In the genomic region with DNA sequence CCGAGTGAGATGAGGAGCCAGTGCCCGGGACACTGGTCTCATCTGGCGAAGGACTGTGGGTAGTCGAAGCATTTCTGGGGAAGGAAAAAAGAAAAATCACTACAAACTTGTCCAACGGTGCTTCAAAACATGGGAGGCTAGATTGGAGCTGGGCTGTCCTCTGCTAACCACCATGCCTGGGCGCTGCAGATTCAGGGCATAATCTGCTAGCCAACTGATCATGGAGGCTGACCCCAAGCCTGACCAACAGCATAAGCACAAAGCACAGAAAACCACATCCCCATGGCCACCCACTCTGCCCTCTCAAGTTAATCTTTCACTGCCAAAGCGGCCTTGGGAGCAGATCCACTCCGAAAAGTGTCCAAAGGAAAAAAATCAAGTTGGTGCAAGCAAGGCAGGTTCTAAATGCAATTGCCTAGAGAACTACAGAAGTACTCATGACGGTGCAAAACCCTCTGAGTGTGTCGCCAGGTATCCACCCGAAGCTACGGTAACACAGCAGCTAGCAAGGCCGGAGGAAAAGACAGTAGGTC, we compare ENCODE assay signal across 8 mouse cellular contexts. TPM values are rescaled to one million over a fixed set of nuclear protein-coding genes. Genes with fewer than 3 reads are reported as not detected.
DNase-seq lines count a peak whose midpoint lies in the region; ATAC-seq and TF ChIP-seq lines count a peak whose summit lies in the region.

No protein-coding gene starts in this region.

- no peak; the same call in 1 of the 2 replicates for ATAC-seq in intestine, postnatal 0 days
- ATAC-seq in liver, embryonic 15.5 days (ENCODE audit: insufficient read depth) = no peak; the same call in 1 of the 2 replicates

- DNase-seq in left cerebral cortex, postnatal 4 days = peak; percentile 3
- DNase-seq in left cerebral cortex, adult 18-20 months (ENCODE audit: low spot score in 2 of 2) = no peak
- peak; percentile 55 for DNase-seq in adipocyte (ENCODE audit: low spot score)
- DNase-seq in forebrain, embryonic 10.5 days (ENCODE audit: extremely low spot score, low spot score) = peak; percentile 28
- DNase-seq in retina, postnatal 7 days (ENCODE audit: low read depth, low spot score) = peak; percentile 11
- DNase-seq in right cerebral cortex, postnatal 14 days = no peak

- intact Hi-C loops in left cerebral cortex, postnatal 4 days (cut with DNase I) = loop anchor here (10.0 kb wide), 1 partner anchor 72 kb away; no protein-coding TSS in a partner anchor

- no peak for TF ChIP-seq CTCF in intestine, postnatal 0 days (IDR thresholded peaks at IDR 0.05; ENCODE audit: low read depth)

- H3K27me3 ChIP-seq in forebrain, embryonic 10.5 days (ENCODE audit: poor library complexity, severe bottlenecking) = no peaks in the 10 kb centered on the region
- no peaks in the 10 kb centered on the region for H3K27me3 ChIP-seq in intestine, postnatal 0 days (replicated peaks; ENCODE audit: control insufficient read depth, insufficient read depth, low read length)
- H3K27me3 ChIP-seq in liver, embryonic 15.5 days = no peaks in the 10 kb centered on the region

- peak overlapping the region; percentile 93 for H3K4me3 ChIP-seq in forebrain, embryonic 10.5 days
- peak overlapping the region; percentile 92 for H3K4me3 ChIP-seq in intestine, postnatal 0 days (ENCODE audit: low read depth, low read length)
- peak overlapping the region; percentile 93 for H3K4me3 ChIP-seq in liver, embryonic 15.5 days (replicated peaks)

- 3% methylated on average over 13 of the region's 13 CpGs for WGBS in forebrain, embryonic 10.5 days
- under 1% methylated on average over 13 of the region's 13 CpGs for WGBS in intestine, postnatal 0 days
- WGBS in liver, embryonic 15.5 days (ENCODE audit: insufficient replicate concordance) = 1% methylated on average over 13 of the region's 13 CpGs

- peak overlapping the region; percentile 69 for H3K4me2 ChIP-seq in intestine, postnatal 0 days (replicated peaks; ENCODE audit: low read depth)
- peak overlapping the region; percentile 99 for H3K4me2 ChIP-seq in liver, embryonic 15.5 days

- H3K9ac ChIP-seq in intestine, postnatal 0 days (ENCODE audit: low read depth, low read length) = peak overlapping the region; percentile 92
- H3K9ac ChIP-seq in liver, embryonic 15.5 days = peak overlapping the region; percentile 93

- H3K27ac ChIP-seq in forebrain, embryonic 10.5 days = peak overlapping the region; percentile 96
- peak overlapping the region; percentile 95 for H3K27ac ChIP-seq in intestine, postnatal 0 days (ENCODE audit: low read depth, low read length)
- H3K27ac ChIP-seq in liver, embryonic 15.5 days (replicated peaks) = peak overlapping the region; percentile 95

- H3K4me1 ChIP-seq in forebrain, embryonic 10.5 days = peaks cover 53% of the 10 kb centered on the region
- H3K4me1 ChIP-seq in intestine, postnatal 0 days (replicated peaks; ENCODE audit: control insufficient read depth, insufficient read depth, low read length) = peaks cover 5% of the 10 kb centered on the region
- H3K4me1 ChIP-seq in liver, embryonic 15.5 days (replicated peaks) = peaks cover 64% of the 10 kb centered on the region

- H3K36me3 ChIP-seq in forebrain, embryonic 10.5 days (replicated peaks) = peaks cover 71% of the 10 kb centered on the region
- H3K36me3 ChIP-seq in intestine, postnatal 0 days (ENCODE audit: control insufficient read depth, insufficient read depth) = peaks cover 40% of the 10 kb centered on the region
- H3K36me3 ChIP-seq in liver, embryonic 15.5 days (replicated peaks) = peaks cover 50% of the 10 kb centered on the region

- no peaks in the 10 kb centered on the region for H3K9me3 ChIP-seq in forebrain, embryonic 10.5 days
- H3K9me3 ChIP-seq in intestine, postnatal 0 days (ENCODE audit: control insufficient read depth) = no peaks in the 10 kb centered on the region
- H3K9me3 ChIP-seq in liver, embryonic 15.5 days (replicated peaks) = no peaks in the 10 kb centered on the region; the same call in 1 of the 2 replicates

RNA-seq across cellular contexts. Expression of gene Hspe1, which starts 1.0 kb away (rescaled TPM):
- 100 to 1,000 TPM; 109 to 118 TPM for total RNA-seq in left cerebral cortex, postnatal 4 days (2021)
- 10 to 100 TPM; 88.8 to 95.2 TPM for total RNA-seq in left cerebral cortex, adult 18-20 months (2021)
- polyA plus RNA-seq in forebrain, embryonic 10.5 days (2016; fragmentation: Nextera tagmentation; extraction: Ambion mirVana) = 671 and 693 TPM in 2 replicates
- polyA plus RNA-seq in intestine, postnatal 0 days (2015; fragmentation: Nextera tagmentation; extraction: Ambion mirVana) = 395 and 427 TPM in 2 replicates
- 233 and 311 TPM in 2 replicates for polyA plus RNA-seq in liver, embryonic 15.5 days (2015; fragmentation: Nextera tagmentation; extraction: Ambion mirVana)

RNA-seq across cellular contexts. Expression of gene Hspd1, which starts 1.1 kb away (rescaled TPM):
- total RNA-seq in left cerebral cortex, postnatal 4 days (2021) = 100 to 1,000 TPM; 187 to 191 TPM
- total RNA-seq in left cerebral cortex, adult 18-20 months (2021) = 100 to 1,000 TPM; 163 to 173 TPM
- 636 and 697 TPM in 2 replicates for polyA plus RNA-seq in forebrain, embryonic 10.5 days (2016; fragmentation: Nextera tagmentation; extraction: Ambion mirVana)
- 163 and 164 TPM in 2 replicates for polyA plus RNA-seq in intestine, postnatal 0 days (2015; fragmentation: Nextera tagmentation; extraction: Ambion mirVana)
- polyA plus RNA-seq in liver, embryonic 15.5 days (2015; fragmentation: Nextera tagmentation; extraction: Ambion mirVana) = 245 and 256 TPM in 2 replicates

RNA-seq across cellular contexts. Expression of gene Coq10b, which starts 34.4 kb away (rescaled TPM):
- 10 to 100 TPM; 18.9 to 20.0 TPM for total RNA-seq in left cerebral cortex, postnatal 4 days (2021)
- total RNA-seq in left cerebral cortex, adult 18-20 months (2021) = 10 to 100 TPM; 32.2 to 34.1 TPM
- polyA plus RNA-seq in forebrain, embryonic 10.5 days (2016; fragmentation: Nextera tagmentation; extraction: Ambion mirVana) = 21.7 and 23.5 TPM in 2 replicates
- polyA plus RNA-seq in intestine, postnatal 0 days (2015; fragmentation: Nextera tagmentation; extraction: Ambion mirVana) = 25.8 and 29.7 TPM in 2 replicates
- polyA plus RNA-seq in liver, embryonic 15.5 days (2015; fragmentation: Nextera tagmentation; extraction: Ambion mirVana) = 13.0 and 13.3 TPM in 2 replicates

RNA-seq across cellular contexts. Expression of gene Mob4, which starts 44.1 kb away (rescaled TPM):
- 10 to 100 TPM; 77.6 to 79.9 TPM for total RNA-seq in left cerebral cortex, postnatal 4 days (2021)
- total RNA-seq in left cerebral cortex, adult 18-20 months (2021) = 10 to 100 TPM; 55.3 to 59.4 TPM
- 124 TPM in 2 replicates for polyA plus RNA-seq in forebrain, embryonic 10.5 days (2016; fragmentation: Nextera tagmentation; extraction: Ambion mirVana)
- polyA plus RNA-seq in intestine, postnatal 0 days (2015; fragmentation: Nextera tagmentation; extraction: Ambion mirVana) = 87.1 and 95.3 TPM in 2 replicates
- polyA plus RNA-seq in liver, embryonic 15.5 days (2015; fragmentation: Nextera tagmentation; extraction: Ambion mirVana) = 37.6 and 38.2 TPM in 2 replicates

RNA-seq across cellular contexts. Expression of gene Sf3b1, which starts 59.7 kb away (rescaled TPM):
- total RNA-seq in left cerebral cortex, postnatal 4 days (2021) = 100 to 1,000 TPM; 190 to 193 TPM
- total RNA-seq in left cerebral cortex, adult 18-20 months (2021) = 100 to 1,000 TPM; 141 to 148 TPM
- polyA plus RNA-seq in forebrain, embryonic 10.5 days (2016; fragmentation: Nextera tagmentation; extraction: Ambion mirVana) = 296 and 303 TPM in 2 replicates
- 146 and 149 TPM in 2 replicates for polyA plus RNA-seq in intestine, postnatal 0 days (2015; fragmentation: Nextera tagmentation; extraction: Ambion mirVana)
- polyA plus RNA-seq in liver, embryonic 15.5 days (2015; fragmentation: Nextera tagmentation; extraction: Ambion mirVana) = 112 and 130 TPM in 2 replicates

Comparison
In these comparisons a context has a peak if more than half of its experiments do, and no peak if none do; other contexts are left out.
1. DNase-seq: peak in left cerebral cortex, postnatal 4 days (single experiment), adipocyte (single experiment), forebrain, embryonic 10.5 days (single experiment) and retina, postnatal 7 days (single experiment); none in left cerebral cortex, adult 18-20 months (0 of 2) and right cerebral cortex, postnatal 14 days (single experiment).
2. Peak in every context shown above with its lines, with median percentiles within 50 percentile points of each other: H3K27ac ChIP-seq and H3K4me3 ChIP-seq.